Mouse (Mus musculus): ENCODE measurements around the gene Trpm1. TPM values are rescaled to one million over a fixed set of nuclear protein-coding genes. Genes with fewer than 3 reads are reported as not detected.

Trpm1 gene
- polyA plus RNA-seq, 1 experiment from 2014 or later = 20.5 TPM

DNA sequence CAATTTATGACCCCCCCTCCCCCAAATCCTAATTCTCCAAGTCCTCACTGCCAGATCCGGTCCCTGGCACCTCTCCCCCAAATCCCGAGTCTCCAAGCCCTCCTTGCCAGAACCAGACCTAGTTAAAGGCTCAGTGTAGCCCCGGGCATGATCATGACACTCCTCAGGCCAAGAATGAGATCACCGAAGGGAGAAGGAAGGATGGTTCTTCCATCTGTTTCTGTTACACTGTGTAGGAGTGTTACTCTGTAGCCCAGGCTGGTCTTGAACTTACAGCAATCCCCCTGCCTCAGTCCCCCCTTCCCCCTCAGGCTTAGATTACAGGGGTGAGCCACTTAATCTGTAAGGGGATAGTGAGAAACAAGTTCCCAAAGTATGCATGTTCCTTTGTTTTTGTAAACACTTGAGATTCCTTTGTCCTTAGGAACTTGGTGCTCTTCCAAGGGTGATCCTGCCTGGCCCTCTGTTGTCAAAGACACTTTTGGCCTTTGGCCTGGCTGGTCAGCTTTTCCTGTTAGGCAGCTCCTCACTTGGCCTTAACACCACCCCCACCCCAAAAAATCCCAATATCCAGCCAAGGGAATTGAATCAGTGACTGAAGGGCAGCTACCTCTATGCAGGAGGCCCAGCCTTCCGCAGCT, 2.8 kb downstream of the Trpm1 start:
- Histone ChIP-seq H3K4me2 (replicated peaks) (no peak overlapping the region), H3K4me1 (0 out of 2 replicates have a peak, but pooled peaks cover 3% of the 10 kb centered on the region), H3K9ac (no peak overlapping the region), H3K9me3 (no peaks in the 10 kb centered on the region), H3K36me3 (no peaks in the 10 kb centered on the region), H3K27ac (no peak overlapping the region), H3K27me3 (no peaks in the 10 kb centered on the region), H3K4me3 (no peak overlapping the region)
- no peak for ATAC-seq (ENCODE audit: insufficient number of reproducible peaks, insufficient read depth, low FRiP score, low TSS enrichment)
- 76% methylated on average over 5 of the region's 5 CpGs for WGBS

- H3K9me3 ChIP-seq = no peaks in the 10 kb centered on the region
- H3K27me3 ChIP-seq = no peaks in the 10 kb centered on the region
- no peak overlapping the region for H3K27ac ChIP-seq
- ATAC-seq (ENCODE audit: insufficient number of reproducible peaks, insufficient read depth, low FRiP score, low TSS enrichment) = no peak
- 0 out of 2 replicates have a peak, but pooled peaks cover 3% of the 10 kb centered on the region for H3K4me1 ChIP-seq
- H3K9ac ChIP-seq = no peak overlapping the region
- H3K4me2 ChIP-seq (replicated peaks) = no peak overlapping the region
- no peak overlapping the region for H3K4me3 ChIP-seq
- WGBS = 52% methylated on average over 7 of the region's 7 CpGs
- H3K36me3 ChIP-seq = no peaks in the 10 kb centered on the region
Observed at GRCm38 (mm10) chr7:64156918-64157690, 3.5 kb downstream of the Trpm1 start.

DNA sequence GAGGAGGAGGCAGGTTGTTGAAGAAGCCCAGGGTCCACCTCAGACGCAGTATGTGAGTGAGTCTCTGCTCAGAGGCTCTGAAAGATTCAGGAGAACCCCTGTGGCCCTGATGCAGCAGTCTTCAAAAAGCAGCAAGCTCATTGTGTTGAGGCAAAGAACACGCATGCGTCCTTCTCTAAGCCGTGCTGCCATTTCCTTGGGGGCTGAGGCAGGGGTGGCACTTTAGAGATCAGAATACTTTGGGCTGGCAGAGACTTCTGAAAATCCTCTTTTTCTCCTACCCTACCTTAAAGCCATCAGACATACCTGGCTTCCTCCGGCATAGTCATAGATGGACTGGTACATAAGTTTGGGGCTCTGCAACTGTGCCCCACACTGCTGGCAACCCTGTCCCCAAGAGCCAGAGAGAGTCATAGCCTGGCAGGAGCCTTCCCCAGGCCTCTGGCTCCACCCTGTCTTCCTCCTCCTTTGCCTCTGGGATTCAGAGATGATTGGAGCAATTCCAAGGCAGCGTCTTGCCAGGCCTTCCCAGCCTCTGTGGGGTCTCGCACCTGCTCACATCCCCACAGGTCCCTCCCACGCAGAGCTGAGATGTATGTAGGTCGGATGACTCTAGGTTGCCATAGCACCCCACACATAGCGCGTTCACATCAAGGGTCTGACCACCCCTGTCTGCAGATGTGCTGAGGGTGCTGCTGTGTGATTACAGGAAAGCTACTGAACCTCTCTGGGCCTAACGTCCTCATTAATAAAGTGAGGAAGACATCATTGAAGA, 4.8 kb downstream of the Trpm1 start:
- 79% methylated on average over 12 of the region's 12 CpGs for WGBS
- H3K27ac ChIP-seq = no peak overlapping the region
- H3K4me2 ChIP-seq (replicated peaks) = no peak overlapping the region
- 0 out of 2 replicates have a peak, but pooled peaks cover 3% of the 10 kb centered on the region for H3K4me1 ChIP-seq
- H3K9me3 ChIP-seq = no peaks in the 10 kb centered on the region
- no peaks in the 10 kb centered on the region for H3K36me3 ChIP-seq
- no peak overlapping the region for H3K4me3 ChIP-seq
- ATAC-seq (ENCODE audit: insufficient number of reproducible peaks, insufficient read depth, low FRiP score, low TSS enrichment) = no peak
- no peak overlapping the region for H3K9ac ChIP-seq
- H3K27me3 ChIP-seq = no peaks in the 10 kb centered on the region

GRCm38 (mm10) chr7:64159056-64159542, 5.5 kb downstream of the Trpm1 start:
- no peaks in the 10 kb centered on the region for H3K27me3 ChIP-seq
- no peak for ATAC-seq (ENCODE audit: insufficient number of reproducible peaks, insufficient read depth, low FRiP score, low TSS enrichment)
- no peak overlapping the region for H3K4me3 ChIP-seq
- H3K4me2 ChIP-seq (replicated peaks) = no peak overlapping the region
- H3K27ac ChIP-seq = no peak overlapping the region
- H3K9ac ChIP-seq = no peak overlapping the region
- H3K9me3 ChIP-seq = no peaks in the 10 kb centered on the region
- H3K36me3 ChIP-seq = no peaks in the 10 kb centered on the region
- H3K4me1 ChIP-seq = 0 out of 2 replicates have a peak, but pooled peaks cover 3% of the 10 kb centered on the region
- 68% methylated on average over 5 of the region's 5 CpGs for WGBS

DNA sequence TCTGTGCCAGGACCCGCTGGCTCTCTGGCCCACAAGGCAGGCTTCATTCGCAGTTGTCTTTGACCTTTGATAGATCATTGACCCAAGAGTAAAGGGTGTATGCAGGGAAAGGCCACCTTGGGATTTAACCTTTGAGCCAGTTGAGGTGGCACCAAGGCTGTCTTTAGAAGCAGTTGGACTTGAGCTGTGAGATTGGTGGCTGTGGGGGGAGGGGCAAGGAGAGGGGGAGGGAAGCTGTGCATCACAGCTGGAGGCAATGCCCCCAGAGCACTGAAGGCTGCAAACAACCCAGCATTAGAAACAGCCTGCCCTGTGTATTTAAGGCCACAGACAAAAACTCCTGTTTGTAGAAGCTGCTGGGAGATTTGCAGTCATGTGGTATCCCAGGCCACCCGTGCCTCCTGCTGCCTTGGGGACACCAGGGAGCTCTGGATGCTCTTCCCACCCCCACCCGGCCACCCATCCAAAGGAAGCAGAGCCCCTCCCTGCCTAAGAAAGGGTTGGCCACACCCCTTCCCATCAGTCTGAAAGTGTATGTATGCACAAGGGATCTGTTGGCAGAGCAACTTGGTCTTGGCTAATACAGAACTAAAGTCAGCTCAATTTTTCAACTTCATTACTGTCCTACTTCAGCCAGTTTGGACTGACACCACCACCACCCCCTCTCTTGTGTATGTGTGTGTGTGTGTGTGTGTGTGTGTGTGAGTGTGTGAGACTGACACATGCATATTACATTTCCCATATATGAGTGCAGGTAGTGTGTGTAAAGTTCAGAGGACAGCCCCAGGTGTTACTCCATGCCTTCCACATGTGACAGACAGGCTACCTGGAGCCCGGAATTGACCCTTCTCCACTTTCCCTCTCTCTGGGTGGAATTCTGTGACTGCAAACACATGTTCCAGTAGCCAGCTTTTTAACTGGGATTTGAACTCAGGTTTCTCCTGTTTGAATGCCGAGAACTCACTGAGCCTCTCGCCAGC, 6.3 kb downstream of the Trpm1 start:
- 51% methylated on average over 7 of the region's 7 CpGs for WGBS
- no peaks in the 10 kb centered on the region for H3K27me3 ChIP-seq

GRCm38 (mm10) chr7:64160737-64161470, 7.3 kb downstream of the Trpm1 start:
- Histone ChIP-seq H3K27ac (no peak overlapping the region), H3K9me3 (no peaks in the 10 kb centered on the region), H3K4me3 (no peak overlapping the region), H3K36me3 (no peaks in the 10 kb centered on the region), H3K4me1 (no peaks in the 10 kb centered on the region), H3K4me2 (replicated peaks) (no peak overlapping the region), H3K27me3 (no peaks in the 10 kb centered on the region), H3K9ac (no peak overlapping the region)
- ATAC-seq (ENCODE audit: insufficient number of reproducible peaks, insufficient read depth, low FRiP score, low TSS enrichment) = no peak
- 74% methylated on average over 10 of the region's 10 CpGs for WGBS

More for the DNA sequence above, 6.3 kb downstream of the Trpm1 start:
- no peak for ATAC-seq (ENCODE audit: insufficient number of reproducible peaks, insufficient read depth, low FRiP score, low TSS enrichment)
- Histone ChIP-seq H3K4me3 (no peak overlapping the region), H3K9ac (no peak overlapping the region), H3K27ac (no peak overlapping the region), H3K36me3 (no peaks in the 10 kb centered on the region), H3K4me1 (0 out of 2 replicates have a peak, but pooled peaks cover 3% of the 10 kb centered on the region), H3K9me3 (no peaks in the 10 kb centered on the region), H3K4me2 (replicated peaks) (no peak overlapping the region)

DNA sequence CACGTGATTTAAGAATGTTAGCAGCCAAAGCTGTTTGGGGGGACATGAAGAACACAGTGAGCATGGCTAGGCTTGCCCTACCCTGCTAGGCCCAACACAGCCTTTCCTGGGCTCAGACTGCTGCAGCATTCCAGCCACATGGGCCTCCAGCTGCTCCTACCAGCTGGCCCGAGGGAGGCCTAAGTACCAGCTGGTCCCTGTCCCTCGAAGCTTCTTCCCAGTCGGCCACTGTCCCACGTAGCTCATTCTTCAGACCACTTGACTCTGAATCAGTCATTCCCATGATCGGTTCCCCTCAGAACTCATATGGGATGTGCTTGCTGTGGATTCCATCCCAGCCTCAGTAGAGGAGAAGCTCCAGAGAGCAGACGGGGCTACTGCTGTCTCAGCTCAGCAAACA, 8.4 kb downstream of the Trpm1 start:
- Histone ChIP-seq H3K27ac (no peak overlapping the region), H3K9me3 (no peaks in the 10 kb centered on the region), H3K9ac (no peak overlapping the region), H3K27me3 (no peaks in the 10 kb centered on the region), H3K36me3 (no peaks in the 10 kb centered on the region), H3K4me2 (replicated peaks) (no peak overlapping the region), H3K4me3 (no peak overlapping the region), H3K4me1 (no peaks in the 10 kb centered on the region)
- no peak for ATAC-seq (ENCODE audit: insufficient number of reproducible peaks, insufficient read depth, low FRiP score, low TSS enrichment)
- WGBS = 77% methylated on average over 7 of the region's 7 CpGs

GRCm38 (mm10) chr7:64163086-64163485, 9.5 kb downstream of the Trpm1 start:
- 79% methylated on average over 3 of the region's 3 CpGs for WGBS
- H3K9ac ChIP-seq = no peak overlapping the region
- no peak for ATAC-seq (ENCODE audit: insufficient number of reproducible peaks, insufficient read depth, low FRiP score, low TSS enrichment)
- no peak overlapping the region for H3K27ac ChIP-seq
- H3K27me3 ChIP-seq = no peaks in the 10 kb centered on the region
- H3K4me1 ChIP-seq = no peaks in the 10 kb centered on the region
- H3K9me3 ChIP-seq = no peaks in the 10 kb centered on the region
- no peaks in the 10 kb centered on the region for H3K36me3 ChIP-seq
- H3K4me3 ChIP-seq = no peak overlapping the region
- no peak overlapping the region for H3K4me2 ChIP-seq (replicated peaks)

GRCm38 (mm10) chr7:64163890-64164289, 10.3 kb downstream of the Trpm1 start:
- Histone ChIP-seq H3K4me2 (replicated peaks) (no peak overlapping the region), H3K36me3 (no peaks in the 10 kb centered on the region), H3K4me1 (no peaks in the 10 kb centered on the region), H3K4me3 (no peak overlapping the region), H3K9me3 (no peaks in the 10 kb centered on the region), H3K27me3 (no peaks in the 10 kb centered on the region), H3K9ac (no peak overlapping the region), H3K27ac (no peak overlapping the region)
- 83% methylated on average over 1 of the region's 1 CpGs for WGBS
- ATAC-seq (ENCODE audit: insufficient number of reproducible peaks, insufficient read depth, low FRiP score, low TSS enrichment) = no peak

- Histone ChIP-seq H3K27ac (no peak overlapping the region), H3K4me2 (replicated peaks) (no peak overlapping the region), H3K9ac (no peak overlapping the region), H3K36me3 (no peaks in the 10 kb centered on the region), H3K4me1 (no peaks in the 10 kb centered on the region), H3K27me3 (no peaks in the 10 kb centered on the region), H3K9me3 (no peaks in the 10 kb centered on the region), H3K4me3 (no peak overlapping the region)
- no peak for ATAC-seq (ENCODE audit: insufficient number of reproducible peaks, insufficient read depth, low FRiP score, low TSS enrichment)
- 57% methylated on average over 3 of the region's 3 CpGs for WGBS
Observed at GRCm38 (mm10) chr7:64164997-64165396, 11.4 kb downstream of the Trpm1 start.

All from embryonic facial prominence, embryonic 12.5 days (tissue).